Mouse (Mus musculus): Measurements from ENCODE around the gene Glt8d2. TPM values are rescaled to one million over a fixed set of nuclear protein-coding genes. Genes with fewer than 3 reads are reported as not detected.
A peak's percentile ranks its signal among the peaks of the same experiment; 100 is the strongest.
"Not testable (repeated sequence)": the region's sequence is repeated elsewhere in the genome, so short reads cannot be mapped to it uniquely, and the experiment has no call there.

The Glt8d2 gene
- polyA plus RNA-seq, 1 experiment, result 7.6 TPM

- no peak for DNase-seq (ENCODE audit: low read depth)
Measured at GRCm38 (mm10) chr10:82646083-82646482, 44.4 kb downstream of the Glt8d2 start.

DNA sequence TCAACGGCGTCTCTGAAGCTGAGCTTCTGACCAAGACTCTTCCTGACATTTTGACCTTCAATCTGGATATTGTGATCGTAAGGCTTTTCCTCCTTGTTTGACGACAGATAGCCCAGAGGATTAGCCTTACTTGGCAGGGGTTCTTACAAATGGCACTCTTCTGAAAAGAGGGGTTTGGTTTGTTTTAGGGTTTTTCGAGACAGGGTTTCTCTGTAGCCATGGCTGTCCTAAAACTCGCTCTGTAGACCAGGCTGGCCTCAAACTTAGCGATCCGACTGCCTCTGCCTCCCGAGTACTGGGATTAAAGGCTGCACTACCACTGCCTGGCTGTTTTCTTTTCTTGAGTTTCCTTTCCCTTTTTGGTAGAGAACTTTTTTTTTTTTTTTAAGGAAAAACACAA is 49.0 kb downstream of the Glt8d2 start:
- no peak for DNase-seq (ENCODE audit: low read depth)

DNA sequence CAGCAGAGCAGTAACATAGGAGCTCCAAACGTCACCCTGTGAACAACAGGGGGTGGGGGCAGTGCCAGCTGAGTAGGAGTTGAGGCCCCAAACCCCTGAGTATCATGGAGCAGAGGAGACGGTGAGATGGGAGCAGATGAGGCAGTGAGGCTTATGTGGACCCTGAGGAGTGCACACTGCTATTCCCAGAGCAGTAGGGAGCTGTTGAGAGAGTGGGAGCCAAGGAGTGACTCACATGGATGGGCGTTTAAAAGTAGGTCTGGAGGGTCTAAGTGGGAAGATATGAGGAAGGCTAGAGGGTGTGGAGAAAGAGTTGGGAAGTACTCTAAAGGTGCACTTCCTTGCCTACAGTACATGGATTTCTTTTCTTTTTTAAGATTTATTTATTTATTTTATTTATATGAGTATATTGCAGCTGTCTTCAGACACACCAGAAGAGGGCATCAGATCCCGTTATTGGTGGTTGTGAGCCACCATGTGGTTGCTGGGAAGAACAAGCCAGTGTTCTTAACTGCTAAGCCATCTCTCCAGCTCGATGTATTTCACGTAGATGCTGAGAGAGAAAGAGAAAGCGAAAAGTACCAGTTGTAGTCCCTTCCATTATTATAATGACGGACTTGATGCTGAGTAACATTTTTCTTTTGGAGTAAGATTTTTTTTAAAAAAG is 51.3 kb downstream of the Glt8d2 start:
- DNase-seq (ENCODE audit: low read depth), result no peak

- DNase-seq (ENCODE audit: low read depth), result no peak
Measured at GRCm38 (mm10) chr10:82636321-82636720, 54.1 kb downstream of the Glt8d2 start.

DNA sequence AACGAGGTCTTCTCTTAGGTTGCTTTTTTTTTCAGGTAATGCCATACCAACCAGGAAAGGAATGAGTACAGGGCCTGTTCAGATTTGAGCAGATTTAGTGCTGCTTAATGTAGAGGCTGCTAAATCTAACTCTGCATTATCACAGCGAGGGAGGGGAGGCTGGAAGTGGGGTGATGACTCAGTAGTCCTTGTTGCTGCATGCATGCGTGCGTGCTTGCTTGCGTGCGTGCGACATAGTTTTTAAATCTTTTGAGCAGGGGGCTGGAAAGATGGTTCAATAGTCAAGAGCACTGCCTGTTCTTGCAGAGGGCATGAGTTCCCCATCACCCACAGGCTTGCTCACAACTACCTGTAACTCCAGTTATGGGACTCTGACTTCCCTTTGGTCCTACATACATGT is 56.1 kb downstream of the Glt8d2 start:
- no peak for DNase-seq (ENCODE audit: low read depth)

DNA sequence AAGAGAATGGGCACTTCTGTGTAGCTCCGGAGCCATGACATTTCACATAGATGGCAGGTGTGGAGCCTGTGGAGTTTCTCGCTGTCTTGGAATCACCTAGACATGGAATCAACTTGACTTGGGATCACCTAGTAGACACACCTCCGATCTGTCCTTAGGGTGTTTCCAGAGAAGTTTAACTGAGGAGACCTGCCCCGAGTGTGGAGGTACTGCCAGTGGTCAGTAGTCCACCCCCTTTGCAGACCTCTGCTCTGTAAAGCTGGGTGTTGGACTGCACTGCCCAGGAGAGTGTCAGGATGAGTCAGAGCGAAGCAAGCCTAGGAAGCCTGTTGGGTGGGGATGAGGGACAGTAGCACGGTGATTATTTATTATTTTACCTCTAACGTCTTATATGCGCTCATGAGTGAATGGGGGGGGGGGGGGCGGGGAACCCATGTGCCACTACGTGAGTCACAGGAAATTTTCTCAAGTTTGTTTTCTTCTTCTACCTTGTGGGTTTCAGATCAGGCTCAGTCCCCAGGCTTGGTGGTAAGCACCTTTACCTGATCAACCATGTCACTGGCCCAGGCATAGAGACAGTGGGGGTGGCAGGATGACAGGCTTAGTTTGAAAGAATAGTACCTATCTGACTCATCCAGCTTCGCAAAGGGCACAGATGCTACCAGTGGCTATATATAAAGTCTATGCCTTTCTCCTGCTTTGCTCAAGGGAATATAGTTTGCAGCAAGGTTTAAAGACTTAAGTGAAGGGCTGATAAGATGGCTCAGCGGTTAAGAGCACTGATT is 57.8 kb downstream of the Glt8d2 start:
- no peak for DNase-seq (ENCODE audit: low read depth)

- no peak for DNase-seq (ENCODE audit: low read depth)
Measured at GRCm38 (mm10) chr10:82631133-82631532, 59.3 kb downstream of the Glt8d2 start.

DNA sequence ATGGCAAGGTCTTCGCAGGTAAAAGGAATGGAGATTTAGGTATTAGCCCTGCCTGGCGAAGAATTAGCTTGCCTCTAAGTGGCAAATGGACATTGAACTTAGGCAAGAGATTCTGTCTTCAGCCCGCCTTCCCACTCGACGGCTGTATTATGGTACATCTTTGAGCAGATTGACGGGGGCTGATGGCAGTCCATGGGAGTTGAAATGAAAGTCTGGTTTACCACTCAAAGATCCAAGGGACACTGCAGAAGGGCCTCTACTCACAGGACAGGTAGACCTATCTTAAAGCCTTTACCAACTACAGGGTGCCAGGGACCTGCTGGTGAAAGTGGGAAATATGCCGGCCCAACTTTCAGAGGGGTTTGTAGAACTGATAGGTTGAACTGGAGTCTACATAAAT is 60.0 kb downstream of the Glt8d2 start:
- no peak for DNase-seq (ENCODE audit: low read depth)

DNA sequence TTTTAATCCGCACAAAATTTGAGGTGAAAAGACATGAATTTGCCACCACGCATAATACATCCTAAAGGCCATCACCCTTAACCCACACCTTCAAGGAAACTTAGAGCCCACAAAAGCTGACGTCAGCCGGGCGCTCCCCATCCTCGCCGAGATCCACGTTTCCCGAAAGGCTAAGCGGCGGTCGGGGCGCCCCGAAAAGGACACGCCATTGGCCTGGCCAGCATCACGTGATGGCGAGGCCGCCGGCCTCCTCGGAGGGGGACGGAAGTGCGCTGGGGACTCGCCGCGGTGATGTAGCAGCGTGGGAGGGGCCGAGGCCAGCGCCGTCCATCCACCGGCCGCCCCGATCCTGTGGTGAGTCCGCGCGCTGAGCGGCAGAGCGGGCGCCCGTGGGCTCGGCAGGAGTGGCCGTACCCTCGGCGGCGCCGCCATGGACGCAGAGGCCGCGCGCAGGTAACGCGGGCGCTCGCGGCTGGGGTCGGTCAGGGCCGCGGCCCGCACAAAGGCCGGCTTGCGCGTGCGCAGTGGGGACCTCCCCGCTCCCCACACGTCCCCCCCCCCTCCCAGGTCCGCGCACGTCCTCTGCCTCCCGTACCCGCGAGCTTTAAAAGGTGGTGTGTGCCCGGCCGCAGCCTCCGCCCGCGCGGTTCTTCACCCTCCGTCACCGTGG is 60.7 kb downstream of the Glt8d2 start, which contains the start of gene Tdg:
Tdg (plus strand) TSS at position 243 of the 670 bp plus-strand sequence.
- peak; percentile 46 for DNase-seq (ENCODE audit: low read depth)

DNA sequence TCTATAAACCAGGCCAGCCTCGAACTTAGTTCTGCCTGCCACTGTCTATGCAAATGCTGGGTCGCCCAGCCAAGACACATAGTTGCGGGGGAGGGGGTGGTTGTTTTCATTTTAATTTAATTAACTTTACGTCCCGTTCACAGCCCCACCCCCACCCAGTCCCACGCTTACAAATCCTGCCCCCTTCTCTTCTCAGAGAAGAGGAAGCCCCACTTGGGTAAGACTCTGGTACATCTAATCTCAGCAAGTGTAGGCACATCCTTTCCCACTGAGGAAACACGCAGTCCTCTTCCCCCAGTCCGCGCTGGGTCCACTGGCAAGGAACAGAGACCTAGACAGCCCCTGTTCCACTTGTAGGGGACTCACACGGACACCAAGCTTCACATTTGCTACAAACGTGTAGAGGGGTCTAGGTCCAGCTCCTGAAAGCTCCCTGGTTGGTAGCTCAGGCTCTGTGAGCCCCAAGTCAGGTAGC is 61.3 kb downstream of the Glt8d2 start:
- no peak for DNase-seq (ENCODE audit: low read depth)

GRCm38 (mm10) chr10:82623553-82623932 is 66.9 kb downstream of the Glt8d2 start:
- not testable (repeated sequence) for DNase-seq (ENCODE audit: low read depth)

GRCm38 (mm10) chr10:82622671-82623552 is 67.5 kb downstream of the Glt8d2 start, which contains the start of gene 1190007I07Rik:
TSS of gene 1190007I07Rik (minus strand) at chr10:82623228.
- peak; percentile 47 for DNase-seq (ENCODE audit: low read depth)

DNA sequence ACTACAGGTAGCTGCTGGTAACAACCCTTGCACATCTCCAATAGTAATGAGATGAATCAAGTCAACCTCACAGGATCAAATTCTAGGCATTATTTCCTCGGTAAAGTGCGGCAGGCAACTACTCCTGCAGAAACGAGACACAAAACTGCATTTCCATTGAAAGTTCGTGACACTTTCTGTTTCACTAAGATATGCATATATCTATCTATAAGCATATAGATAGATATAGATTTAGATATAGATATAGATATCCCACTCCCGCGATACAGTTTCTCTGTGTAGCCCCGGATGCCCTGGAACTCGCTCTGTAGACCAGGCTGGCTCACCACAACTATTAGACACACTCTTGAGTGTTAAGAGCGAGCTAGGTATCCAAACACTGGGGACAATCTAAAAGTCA is 68.2 kb downstream of the Glt8d2 start:
- no peak for DNase-seq (ENCODE audit: low read depth)

Other genes starting within 250 kb of the Glt8d2 start
- not detected in 2 replicates for gene Gm1553, start 198.0 kb downstream of the Glt8d2 start, polyA plus RNA-seq (2012; rRNA removed)
- gene 1190007I07Rik, start 67.4 kb downstream of the Glt8d2 start, polyA plus RNA-seq (2012; rRNA removed), result 30.5 and 37.8 TPM in 2 replicates
- 22.6 and 26.7 TPM in 2 replicates for gene Tdg, start 60.8 kb downstream of the Glt8d2 start, polyA plus RNA-seq (2012; rRNA removed)
- gene Hcfc2, start 5.5 kb upstream of the Glt8d2 start, polyA plus RNA-seq (2012; rRNA removed), result 10.9 and 12.2 TPM in 2 replicates
- gene Nfyb, start 73.5 kb upstream of the Glt8d2 start, polyA plus RNA-seq (2012; rRNA removed), result 11.4 and 12.0 TPM in 2 replicates
- gene Txnrd1, start 143.3 kb upstream of the Glt8d2 start, polyA plus RNA-seq (2012; rRNA removed), result 36.1 and 44.0 TPM in 2 replicates
- gene Eid3, start 176.0 kb upstream of the Glt8d2 start, polyA plus RNA-seq (2012; rRNA removed), result 4.1 and 6.0 TPM in 2 replicates

All from gonadal fat pad, adult 2 months (tissue).